Mouse (Mus musculus) central nervous system, embryonic 11.5 days (tissue): ENCODE data around the gene Arrdc1. TPM values are rescaled to one million over a fixed set of nuclear protein-coding genes. Genes with fewer than 3 reads are reported as not detected.

Experiments used
- polyA plus RNA-seq: library from polyadenylated mRNA; depleted of rRNA; stranded (reverse); fragments of >200 nt; gene quantifications from 2 replicates; pipeline ENCODE4 v1.2.3, GENCODE M21; 2012; rRNA removed

Arrdc1 gene
- 14.4 and 29.8 TPM in 2 replicates for polyA plus RNA-seq

DNA sequence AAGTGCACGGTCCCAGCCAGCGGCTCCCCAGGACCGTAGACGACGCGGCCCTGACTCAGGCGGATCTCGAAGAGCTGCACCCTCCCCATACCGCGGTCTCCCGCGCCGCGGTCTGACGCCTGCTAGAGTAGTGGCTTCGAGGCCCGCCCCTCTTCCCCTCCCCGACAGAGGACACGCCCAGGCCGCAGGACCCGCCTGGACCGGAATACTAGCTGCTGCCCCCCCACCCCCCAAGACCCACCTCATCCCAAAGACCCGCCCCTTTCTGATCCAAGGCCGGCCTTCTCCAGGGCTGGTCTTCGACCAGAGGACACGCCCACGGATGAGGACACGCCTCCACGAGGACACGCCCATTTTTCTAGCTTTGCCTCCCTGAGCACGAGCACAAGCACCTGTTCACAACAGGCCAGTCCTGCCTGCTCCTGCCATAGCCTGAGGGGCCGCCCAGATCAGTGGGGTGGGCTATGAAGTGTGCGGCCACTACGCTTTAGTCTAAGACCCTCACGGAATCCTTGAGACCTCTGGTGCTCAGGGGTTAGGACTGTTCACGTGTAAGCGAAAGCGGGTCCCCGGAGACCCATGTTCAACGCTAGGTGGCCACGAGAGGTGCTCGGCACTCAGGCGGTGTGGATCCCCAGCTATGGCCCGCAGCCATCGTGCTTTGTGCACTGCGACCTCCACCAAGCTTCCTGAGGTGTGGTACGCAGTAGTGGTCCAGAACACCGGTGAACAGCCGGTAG lies at the start of gene Arrdc1:
TSS of gene Arrdc1 (minus strand) at position 196 of the 740 bp plus-strand sequence.

GRCm38 (mm10) chr2:24975704-24976297 lies 40.7 kb upstream of the Arrdc1 start, which contains the start of gene Pnpla7:
Pnpla7 (plus strand) TSS chr2:24976033.

GRCm38 (mm10) chr2:24974906-24975703 lies 40.1 kb upstream of the Arrdc1 start, which contains the start of gene Mrpl41:
Mrpl41 (minus strand) TSS chr2:24975098.

DNA sequence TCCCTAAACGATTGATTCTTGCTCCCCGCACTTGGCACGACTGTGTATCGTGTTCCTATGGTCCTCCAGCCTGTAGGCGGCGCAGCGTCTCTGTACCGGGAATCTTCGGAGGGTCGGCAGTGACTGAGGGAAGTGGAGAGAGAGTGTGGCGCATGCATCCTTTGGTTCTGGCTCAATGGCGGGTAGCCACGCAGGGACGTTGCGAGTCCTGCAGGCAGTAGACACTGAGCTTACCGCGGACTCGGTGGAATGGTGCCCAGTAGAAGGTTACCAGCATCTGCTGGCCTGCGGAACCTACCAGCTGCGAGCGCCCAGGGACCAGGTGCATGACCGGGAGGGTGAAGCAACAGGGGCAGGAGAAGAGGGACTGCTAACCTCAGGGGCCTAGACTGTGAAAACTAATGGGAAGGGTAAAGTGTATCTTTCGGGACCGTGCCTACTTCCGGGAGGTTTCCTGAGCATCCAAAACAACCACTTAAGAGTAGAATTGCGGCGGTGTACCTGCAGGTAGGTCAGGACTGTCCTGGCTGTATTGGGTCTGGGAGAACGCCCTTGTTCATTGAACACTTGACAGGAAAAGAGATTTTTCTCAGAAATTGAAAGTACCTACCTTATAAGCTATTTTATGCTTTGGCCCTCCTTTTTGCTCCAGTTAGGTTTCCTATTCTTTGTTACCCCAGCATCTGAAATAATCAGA lies 27.4 kb upstream of the Arrdc1 start, which contains the start of gene Dph7:
TSS of gene Dph7 (plus strand) at position 97 of the 697 bp plus-strand sequence.

GRCm38 (mm10) chr2:24949421-24950188 lies 14.6 kb upstream of the Arrdc1 start, which contains the start of gene Zmynd19:
Zmynd19 (plus strand) TSS chr2:24949792.

GRCm38 (mm10) chr2:24918930-24919838 lies 15.9 kb downstream of the Arrdc1 start, which contains the start of gene Ehmt1:
Ehmt1 (minus strand) TSS chr2:24919614.

Other genes with a start within 250 kb of the Arrdc1 start
- gene Cacna1b, start 172.1 kb downstream of the Arrdc1 start, polyA plus RNA-seq: 11.3 and 17.0 TPM in 2 replicates
- 135 and 165 TPM in 2 replicates for gene Ehmt1, start 15.6 kb downstream of the Arrdc1 start, polyA plus RNA-seq
- gene Zmynd19, start 14.5 kb upstream of the Arrdc1 start, polyA plus RNA-seq: 40.0 and 44.2 TPM in 2 replicates
- 25.0 and 41.0 TPM in 2 replicates for gene Dph7, start 27.1 kb upstream of the Arrdc1 start, polyA plus RNA-seq
- 92.1 and 109 TPM in 2 replicates for gene Mrpl41, start 39.8 kb upstream of the Arrdc1 start, polyA plus RNA-seq
- 6.2 and 8.3 TPM in 2 replicates for gene Pnpla7, start 40.8 kb upstream of the Arrdc1 start, polyA plus RNA-seq
- 88.4 and 93.5 TPM in 2 replicates for gene Nsmf, start 119.1 kb upstream of the Arrdc1 start, polyA plus RNA-seq
- gene Entpd8, start 145.1 kb upstream of the Arrdc1 start, polyA plus RNA-seq: 0.06 and 0.11 TPM in 2 replicates
- 0.10 and 0.18 TPM in 2 replicates for gene Noxa1, start 159.9 kb upstream of the Arrdc1 start, polyA plus RNA-seq
- gene Nrarp, start 245.5 kb upstream of the Arrdc1 start, polyA plus RNA-seq: 61.4 and 82.9 TPM in 2 replicates